12 mouse cellular contexts compared by ENCODE assay signal in the genomic region with DNA sequence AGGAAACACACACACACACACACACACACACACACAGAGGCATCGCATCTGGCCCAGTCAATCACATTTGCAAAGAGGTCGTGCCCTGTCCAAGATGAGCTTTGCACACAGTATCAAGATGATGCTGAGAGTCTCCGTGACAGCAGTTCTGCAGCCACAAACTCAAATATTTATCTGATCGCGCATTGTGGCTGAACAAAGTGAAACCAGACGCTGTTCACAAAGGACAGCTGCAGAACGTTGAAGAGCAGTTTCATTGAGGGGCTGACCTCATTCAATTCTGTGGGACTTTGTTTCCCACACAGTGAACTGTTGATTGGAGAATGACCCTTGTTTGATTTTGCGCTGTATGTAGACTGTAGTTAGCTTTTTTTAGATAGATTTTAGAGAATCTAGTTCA.
DNase-seq lines count a peak whose midpoint lies in the region; ATAC-seq and TF ChIP-seq lines count a peak whose summit lies in the region.
"Had no signal": no experiment of that assay in that cellular context is flagged by ENCODE, and none has a peak within 500 bp of the region (broad histone marks: within the 10 kb centered on the region; RNA-seq: fewer than 3 reads in every experiment).

No protein-coding gene starts in this region.

- peak overlapping the region; percentile 29 for H3K27ac ChIP-seq in intestine, embryonic 14.5 days (ENCODE audit: low read depth)
- no peak overlapping the region for H3K27ac ChIP-seq in intestine, postnatal 0 days (ENCODE audit: low read depth, low read length)
- no peak overlapping the region for H3K27ac ChIP-seq in limb, embryonic 14.5 days (replicated peaks; ENCODE audit: low read depth, low read length)
- H3K27ac ChIP-seq: macrophage had no signal

- no peak for TF ChIP-seq CTCF in intestine, postnatal 0 days (IDR thresholded peaks at IDR 0.05; ENCODE audit: low read depth)
- TF ChIP-seq CTCF in C2C12 (IDR thresholded peaks at IDR 0.05; ENCODE audit: control insufficient read depth, insufficient read depth, insufficient read length), result no peak

- DNase-seq in intestine, embryonic 14.5 days (ENCODE audit: low spot score), result peak; percentile 61
- DNase-seq in brain, adult 2 months (ENCODE audit: low read depth, low spot score), result peak; percentile 27
- peak; percentile 45 for DNase-seq in limb, embryonic 14.5 days (ENCODE audit: low spot score)
- no peak for DNase-seq in left cerebral cortex, adult 8-10 months (ENCODE audit: low spot score in 2 of 2)
- DNase-seq in cerebellum, adult 9-10 months, result no peak
- DNase-seq in layer of hippocampus, adult 8-10 months (ENCODE audit: low spot score in 2 of 2), result no peak
- DNase-seq: adrenal gland, postnatal 14 days; cerebellum, adult 9-11 months; kidney, adult 18-20 months had no signal

- ATAC-seq in intestine, embryonic 14.5 days (replicated peaks; ENCODE audit: low FRiP score, low TSS enrichment, low read depth), result no peak
- no peak for ATAC-seq in intestine, postnatal 0 days
- peak; percentile 89 for ATAC-seq in limb, embryonic 14.5 days (ENCODE audit: low FRiP score, low read depth)

- no peaks in the 10 kb centered on the region for H3K9me3 ChIP-seq in intestine, embryonic 14.5 days (ENCODE audit: control insufficient read depth, low read length)
- no peaks in the 10 kb centered on the region for H3K9me3 ChIP-seq in intestine, postnatal 0 days (ENCODE audit: control insufficient read depth)
- no peaks in the 10 kb centered on the region for H3K9me3 ChIP-seq in limb, embryonic 14.5 days (ENCODE audit: control insufficient read depth, low read length)

- peak overlapping the region; percentile 39 for H3K4me2 ChIP-seq in intestine, embryonic 14.5 days (ENCODE audit: low read length)
- no peak overlapping the region; the same call in 1 of the 2 replicates for H3K4me2 ChIP-seq in intestine, postnatal 0 days (replicated peaks; ENCODE audit: low read depth)
- H3K4me2 ChIP-seq in limb, embryonic 14.5 days (replicated peaks; ENCODE audit: low read depth, low read length, severe bottlenecking), result no peak overlapping the region

- H3ac ChIP-seq in C2C12 (ENCODE audit: control insufficient read depth, insufficient read length, low read depth), result no peak overlapping the region

- H3K79me3 ChIP-seq in C2C12 (ENCODE audit: low read depth), result no peaks in the 10 kb centered on the region

- no peak overlapping the region for H3K9ac ChIP-seq in intestine, embryonic 14.5 days (ENCODE audit: low read length)
- H3K9ac ChIP-seq in intestine, postnatal 0 days (ENCODE audit: low read depth, low read length), result no peak overlapping the region
- no peak overlapping the region for H3K9ac ChIP-seq in limb, embryonic 14.5 days (ENCODE audit: low read depth, low read length, severe bottlenecking)

- no peak overlapping the region for H3K4me3 ChIP-seq in intestine, embryonic 14.5 days (ENCODE audit: low read depth, low read length)
- H3K4me3 ChIP-seq in intestine, postnatal 0 days (ENCODE audit: low read depth, low read length), result no peak overlapping the region
- H3K4me3 ChIP-seq in C2C12 (ENCODE audit: insufficient read depth, poor library complexity, severe bottlenecking), result no peak overlapping the region
- H3K4me3 ChIP-seq in limb, embryonic 14.5 days (replicated peaks; ENCODE audit: low read length), result no peak overlapping the region

- no peaks in the 10 kb centered on the region for H3K36me3 ChIP-seq in intestine, embryonic 14.5 days (ENCODE audit: control insufficient read depth, insufficient read depth, low read length)
- H3K36me3 ChIP-seq in intestine, postnatal 0 days (ENCODE audit: control insufficient read depth, insufficient read depth), result no peaks in the 10 kb centered on the region
- H3K36me3 ChIP-seq in C2C12 (ENCODE audit: control insufficient read depth, insufficient read depth), result no peaks in the 10 kb centered on the region
- no peaks in the 10 kb centered on the region for H3K36me3 ChIP-seq in limb, embryonic 14.5 days (ENCODE audit: control insufficient read depth, insufficient read depth, low read length)

- WGBS in intestine, embryonic 14.5 days, result 15% methylated on average over 8 of the region's 8 CpGs
- 20% methylated on average over 8 of the region's 8 CpGs for WGBS in intestine, postnatal 0 days
- whole genome bisulfite sequencing in limb, embryonic 14.5 days, result 43% methylated on average over 8 of the region's 8 CpGs

- no peaks in the 10 kb centered on the region for H3K27me3 ChIP-seq in intestine, embryonic 14.5 days (replicated peaks; ENCODE audit: control insufficient read depth, insufficient read depth, low read length)
- no peaks in the 10 kb centered on the region for H3K27me3 ChIP-seq in intestine, postnatal 0 days (replicated peaks; ENCODE audit: control insufficient read depth, insufficient read depth, low read length)
- H3K27me3 ChIP-seq in C2C12 (ENCODE audit: control insufficient read depth, insufficient read depth, insufficient read length), result no peaks in the 10 kb centered on the region
- no peaks in the 10 kb centered on the region for H3K27me3 ChIP-seq in limb, embryonic 14.5 days (ENCODE audit: control insufficient read depth, insufficient read depth, low read length)

- H3K79me2 ChIP-seq in C2C12 (ENCODE audit: control insufficient read depth, insufficient read depth), result no peaks in the 10 kb centered on the region

- H3K4me1 ChIP-seq in intestine, embryonic 14.5 days (replicated peaks; ENCODE audit: control insufficient read depth, insufficient read depth, low read length), result no peaks in the 10 kb centered on the region
- H3K4me1 ChIP-seq in intestine, postnatal 0 days (replicated peaks; ENCODE audit: control insufficient read depth, insufficient read depth, low read length), result no peaks in the 10 kb centered on the region
- H3K4me1 ChIP-seq in limb, embryonic 14.5 days (ENCODE audit: control insufficient read depth, insufficient read depth, low read length), result 0 out of 2 replicates have a peak, but pooled peaks cover 5% of the 10 kb centered on the region

- no peak for TF ChIP-seq POLR2A in limb, embryonic 14.5 days (IDR thresholded peaks at IDR 0.05; ENCODE audit: borderline replicate concordance, extremely low read depth, insufficient read depth, insufficient read length)

TF ChIP-seq in C2C12, 6 proteins besides CTCF, POLR2A, EP300 and RAD21:
- TF ChIP-seq CEBPB (IDR thresholded peaks at IDR 0.05; ENCODE audit: low read depth) (no peak), MYOD1 (IDR thresholded peaks at IDR 0.05; ENCODE audit: control insufficient read depth, insufficient read length, low read depth) (peak; percentile 94)

Comparison
In these comparisons a context has a peak if more than half of its experiments do, and no peak if none do; other contexts are left out.
1. DNase-seq: peak in intestine, embryonic 14.5 days (single experiment), brain, adult 2 months (single experiment) and limb, embryonic 14.5 days (single experiment); none in left cerebral cortex, adult 8-10 months (0 of 2), cerebellum, adult 9-10 months (single experiment) and layer of hippocampus, adult 8-10 months (0 of 2).